Mouse (Mus musculus) kidney, adult 11 months (tissue): ENCODE data around the gene Zc3h12d.
"Not testable (repeated sequence)": the region's sequence is repeated elsewhere in the genome, so short reads cannot be mapped to it uniquely, and the experiment has no call there.

Experiments
- DNase-seq: peaks from one replicate; pipeline ENCODE4 v3.0.0; 2022

Gene Zc3h12d

DNA sequence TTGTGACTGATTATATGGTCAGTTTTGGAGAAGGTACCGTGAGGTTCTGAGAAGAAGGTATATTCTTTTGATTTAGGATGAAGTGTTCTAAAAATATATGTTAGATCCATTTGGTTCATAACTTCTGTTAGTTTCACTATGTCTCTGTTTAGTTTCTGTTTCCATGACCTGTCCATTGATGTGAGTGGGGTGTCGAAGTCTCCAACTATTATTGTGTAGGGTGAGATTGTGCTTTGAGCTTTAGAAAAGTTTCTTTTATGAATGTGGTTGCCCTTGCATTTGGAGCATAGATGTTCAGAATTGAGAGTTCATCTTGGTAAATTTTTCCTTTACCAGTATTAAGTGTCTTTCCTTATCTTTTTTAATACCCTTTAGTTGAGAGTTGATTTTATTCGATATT is 48.0 kb downstream of the Zc3h12d start:
- not testable (repeated sequence) for DNase-seq

DNA sequence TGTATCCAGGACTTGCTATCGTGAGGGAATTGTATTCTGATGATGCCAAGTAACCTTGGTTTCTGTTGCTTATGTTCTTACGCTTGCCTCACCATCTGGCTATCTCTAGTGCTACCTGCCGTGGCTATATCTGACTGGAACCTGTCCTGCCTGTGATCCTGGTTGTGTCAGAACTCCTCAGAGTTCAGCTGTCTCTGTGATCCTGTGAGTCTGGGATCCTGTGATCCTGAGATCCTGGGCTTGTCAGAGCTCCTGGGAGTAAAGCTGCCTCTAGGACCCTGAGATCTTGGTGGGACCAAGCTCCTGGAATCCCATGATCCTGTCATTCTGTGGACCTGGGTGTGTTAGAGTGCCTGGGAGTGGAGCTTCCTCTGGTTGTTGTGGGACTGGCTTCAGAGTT is 49.7 kb downstream of the Zc3h12d start:
- DNase-seq = no peak

DNA sequence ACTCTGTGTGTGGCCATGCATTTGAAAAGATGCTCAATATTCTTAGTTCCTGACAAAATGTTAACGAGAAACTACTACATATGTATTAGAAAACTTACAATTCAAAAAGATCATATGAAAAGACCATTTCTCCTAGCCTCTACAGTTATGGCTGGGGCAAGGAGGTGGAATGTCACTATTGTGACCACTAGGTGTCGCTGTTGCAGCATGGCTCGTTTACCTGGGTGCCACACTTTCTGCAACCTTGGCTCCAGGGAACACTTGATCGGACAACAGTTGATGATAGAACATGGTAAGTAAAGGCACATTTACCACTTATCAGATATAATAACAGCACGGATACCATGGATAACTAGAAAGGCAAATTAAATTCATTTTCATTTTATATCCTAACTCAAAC is 51.3 kb downstream of the Zc3h12d start:
- peak; percentile 40 for DNase-seq

DNA sequence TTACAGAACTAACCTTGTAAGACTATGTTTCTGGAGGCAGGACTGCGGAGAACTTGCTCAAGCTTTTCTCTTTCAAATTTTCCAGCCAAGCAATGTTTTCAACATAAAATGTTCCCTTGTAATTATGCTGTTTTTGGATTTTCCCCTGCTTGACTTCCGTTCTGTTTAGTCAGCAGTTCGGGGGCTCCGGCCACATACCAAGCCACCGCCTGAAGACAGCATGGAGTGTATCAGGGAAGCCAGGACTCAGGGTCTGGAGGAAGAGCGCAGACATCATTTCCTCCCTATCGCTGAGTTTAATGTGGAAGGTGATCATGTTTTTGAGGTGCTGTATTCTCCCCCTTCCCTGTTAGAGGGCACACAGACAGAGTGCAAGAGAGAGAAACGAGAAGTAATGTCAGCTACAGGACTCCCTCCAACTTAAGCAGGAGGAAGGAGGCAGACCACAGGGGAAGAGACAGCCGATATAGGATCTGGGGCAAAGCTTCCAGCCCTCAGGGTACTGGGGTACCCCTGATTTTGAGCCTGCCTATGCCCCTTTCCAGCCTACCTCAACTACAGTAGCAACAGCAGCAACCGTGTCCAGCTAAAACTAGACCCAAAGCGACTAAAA is 56.1 kb downstream of the Zc3h12d start:
- DNase-seq = no peak

DNA sequence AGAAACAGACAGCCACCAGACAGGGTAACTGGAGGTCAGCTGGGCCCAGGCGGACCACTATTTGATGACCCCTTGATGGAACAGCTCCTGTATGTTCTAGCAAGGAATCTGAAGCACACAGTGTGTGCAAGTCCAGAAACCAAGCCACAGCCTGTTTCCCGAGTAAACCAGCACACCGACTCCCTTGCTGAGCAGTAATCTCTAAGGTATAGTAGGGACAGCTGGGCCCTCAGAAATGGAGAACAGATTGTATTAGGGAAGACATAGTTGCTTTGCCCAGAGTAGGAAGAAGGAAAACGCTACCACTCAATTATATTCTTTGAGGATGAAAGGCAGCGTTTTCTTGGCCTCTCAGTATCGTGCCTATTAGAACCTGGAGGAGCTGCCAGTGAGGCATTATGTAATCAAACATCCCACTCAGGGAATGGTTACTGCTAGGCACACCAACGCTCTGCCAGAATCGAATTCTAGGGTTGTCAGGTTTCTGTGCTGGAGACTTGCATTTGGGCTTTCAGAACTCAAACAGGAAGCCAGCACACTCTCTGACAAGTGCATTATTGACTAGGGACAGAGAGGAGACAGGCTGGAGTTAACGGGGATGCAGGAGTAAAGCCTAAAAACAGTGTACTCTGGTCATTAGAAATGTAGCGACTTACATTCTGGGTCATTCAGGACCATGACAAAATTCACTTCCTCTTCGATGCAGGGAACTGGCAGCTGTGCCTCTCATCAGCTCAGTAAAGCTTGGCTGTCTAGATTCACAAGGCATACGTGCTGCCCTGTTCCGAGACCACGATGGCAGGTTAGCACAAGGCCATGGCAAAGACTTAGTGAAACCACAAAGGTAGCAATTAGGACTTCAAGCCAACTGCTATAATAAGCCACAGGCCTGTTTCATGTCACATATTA is 68.7 kb downstream of the Zc3h12d start:
- DNase-seq = no peak

DNA sequence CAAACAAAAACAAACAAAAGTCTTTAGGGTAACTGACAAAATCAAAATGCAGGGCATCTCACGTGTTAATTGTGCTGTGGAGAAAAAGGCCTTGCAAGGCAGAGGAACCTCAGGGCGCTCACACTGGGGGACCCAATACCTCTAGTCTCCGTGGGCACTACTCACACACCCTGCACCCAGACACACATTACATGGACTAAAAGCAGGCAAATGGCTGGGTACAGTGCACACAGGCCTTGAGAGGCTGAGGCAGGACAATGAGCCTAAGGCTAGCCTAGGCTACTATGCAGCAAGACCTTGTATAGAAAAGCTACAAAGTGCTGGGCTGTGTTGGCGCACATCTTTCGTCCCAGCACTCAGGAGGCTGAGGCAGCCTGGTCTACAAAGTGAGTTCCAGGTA is 71.9 kb downstream of the Zc3h12d start:
- no peak for DNase-seq

DNA sequence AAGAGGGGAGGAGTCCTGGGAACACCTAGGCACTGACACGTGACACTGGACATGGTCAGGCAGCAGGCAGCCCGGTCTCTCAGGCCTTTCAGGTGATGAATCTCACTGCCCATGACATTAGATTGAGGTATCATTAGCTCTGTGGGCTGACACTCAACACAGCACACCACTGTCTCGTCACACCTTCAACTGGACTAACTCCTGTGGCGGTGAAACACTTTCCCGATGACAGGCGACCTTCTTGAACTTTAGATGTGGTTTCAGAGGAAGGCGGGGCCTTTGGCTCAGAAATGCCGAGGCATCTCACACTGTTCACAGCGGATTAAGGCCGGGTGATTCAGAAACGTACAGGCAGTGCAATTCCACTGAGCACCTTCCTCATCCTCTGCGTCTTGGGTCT is 74.9 kb downstream of the Zc3h12d start:
- no peak for DNase-seq

DNA sequence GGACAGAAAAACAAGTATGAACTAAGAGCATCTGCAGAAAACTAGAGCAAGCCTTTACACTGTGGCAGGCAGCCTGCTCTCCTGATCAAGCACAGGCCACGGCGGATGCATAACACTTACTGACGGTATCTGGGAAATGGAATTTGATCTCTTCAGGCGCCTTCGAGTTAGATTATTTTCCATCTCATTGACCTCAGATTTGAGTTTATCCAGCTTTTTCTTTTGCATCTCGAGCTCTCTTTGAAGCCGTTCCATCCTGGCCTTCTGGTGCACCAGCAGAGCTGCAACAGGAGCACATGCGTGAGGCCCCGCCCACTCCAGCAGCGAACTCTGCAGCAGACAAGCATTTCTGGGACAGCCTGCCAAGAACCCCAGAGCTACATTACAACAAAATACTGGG is 79.0 kb downstream of the Zc3h12d start:
- no peak for DNase-seq
